Mouse (Mus musculus): ENCODE measurements around the gene Myh9. TPM values are rescaled to one million over a fixed set of nuclear protein-coding genes. Genes with fewer than 3 reads are reported as not detected.
"Not testable (repeated sequence)": the region's sequence is repeated elsewhere in the genome, so short reads cannot be mapped to it uniquely, and the experiment has no call there.

The Myh9 gene
- polyA plus RNA-seq, 1 experiment from 2014 or later, result 31.8 TPM

GRCm38 (mm10) chr15:77874807-77875206, 32.8 kb upstream of the Myh9 start:
- Histone ChIP-seq H3K9me3 (replicated peaks; ENCODE audit: control insufficient read depth, low read length) (no peaks in the 10 kb centered on the region), H3K27me3 (ENCODE audit: control insufficient read depth, insufficient read depth, low read length) (no peaks in the 10 kb centered on the region), H3K4me1 (ENCODE audit: control insufficient read depth, insufficient read depth, low read length) (peaks cover 5% of the 10 kb centered on the region), H3K36me3 (ENCODE audit: control insufficient read depth, insufficient read depth, low read length) (no peaks in the 10 kb centered on the region), H3K4me2 (no peak overlapping the region), H3K4me3 (ENCODE audit: low read depth, low read length) (no peak overlapping the region), H3K27ac (ENCODE audit: low read depth, low read length) (no peak overlapping the region), H3K9ac (ENCODE audit: low read depth, low read length) (no peak overlapping the region)
- 88% methylated on average over 9 of the region's 9 CpGs for WGBS (ENCODE audit: insufficient replicate concordance)
- no peak for ATAC-seq (replicated peaks; ENCODE audit: insufficient number of reproducible peaks, low FRiP score, low TSS enrichment)

- Histone ChIP-seq H3K4me3 (ENCODE audit: low read depth, low read length) (no peak overlapping the region), H3K9ac (ENCODE audit: low read depth, low read length) (no peak overlapping the region), H3K9me3 (replicated peaks; ENCODE audit: control insufficient read depth, low read length) (no peaks in the 10 kb centered on the region), H3K27me3 (ENCODE audit: control insufficient read depth, insufficient read depth, low read length) (no peaks in the 10 kb centered on the region), H3K4me1 (ENCODE audit: control insufficient read depth, insufficient read depth, low read length) (peaks cover 5% of the 10 kb centered on the region), H3K36me3 (ENCODE audit: control insufficient read depth, insufficient read depth, low read length) (no peaks in the 10 kb centered on the region), H3K27ac (ENCODE audit: low read depth, low read length) (no peak overlapping the region), H3K4me2 (no peak overlapping the region)
- 49% methylated on average over 4 of the region's 4 CpGs for WGBS (ENCODE audit: insufficient replicate concordance)
- ATAC-seq (replicated peaks; ENCODE audit: insufficient number of reproducible peaks, low FRiP score, low TSS enrichment), result no peak
Measured at GRCm38 (mm10) chr15:77874310-77874709, 32.3 kb upstream of the Myh9 start.

GRCm38 (mm10) chr15:77873564-77873963, 31.6 kb upstream of the Myh9 start:
- H3K4me2 ChIP-seq, result no peak overlapping the region
- no peaks in the 10 kb centered on the region for H3K27me3 ChIP-seq (ENCODE audit: control insufficient read depth, insufficient read depth, low read length)
- no peak for ATAC-seq (replicated peaks; ENCODE audit: insufficient number of reproducible peaks, low FRiP score, low TSS enrichment)
- no peaks in the 10 kb centered on the region for H3K9me3 ChIP-seq (replicated peaks; ENCODE audit: control insufficient read depth, low read length)
- H3K27ac ChIP-seq (ENCODE audit: low read depth, low read length), result no peak overlapping the region
- H3K4me1 ChIP-seq (ENCODE audit: control insufficient read depth, insufficient read depth, low read length), result peaks cover 5% of the 10 kb centered on the region
- no peak overlapping the region for H3K9ac ChIP-seq (ENCODE audit: low read depth, low read length)
- H3K4me3 ChIP-seq (ENCODE audit: low read depth, low read length), result no peak overlapping the region
- 49% methylated on average over 2 of the region's 2 CpGs for WGBS (ENCODE audit: insufficient replicate concordance)
- H3K36me3 ChIP-seq (ENCODE audit: control insufficient read depth, insufficient read depth, low read length), result no peaks in the 10 kb centered on the region

- Histone ChIP-seq H3K9me3 (replicated peaks; ENCODE audit: control insufficient read depth, low read length) (no peaks in the 10 kb centered on the region), H3K4me3 (ENCODE audit: low read depth, low read length) (no peak overlapping the region), H3K27me3 (ENCODE audit: control insufficient read depth, insufficient read depth, low read length) (no peaks in the 10 kb centered on the region), H3K36me3 (ENCODE audit: control insufficient read depth, insufficient read depth, low read length) (no peaks in the 10 kb centered on the region), H3K27ac (ENCODE audit: low read depth, low read length) (no peak overlapping the region), H3K9ac (ENCODE audit: low read depth, low read length) (no peak overlapping the region), H3K4me1 (ENCODE audit: control insufficient read depth, insufficient read depth, low read length) (peaks cover 5% of the 10 kb centered on the region), H3K4me2 (no peak overlapping the region)
- WGBS (ENCODE audit: insufficient replicate concordance), result 73% methylated on average over 3 of the region's 3 CpGs
- no peak for ATAC-seq (replicated peaks; ENCODE audit: insufficient number of reproducible peaks, low FRiP score, low TSS enrichment)
Measured at GRCm38 (mm10) chr15:77872996-77873395, 31.0 kb upstream of the Myh9 start.

GRCm38 (mm10) chr15:77868340-77868739, 26.4 kb upstream of the Myh9 start:
- Histone ChIP-seq H3K36me3 (ENCODE audit: control insufficient read depth, insufficient read depth, low read length) (no peaks in the 10 kb centered on the region), H3K27me3 (ENCODE audit: control insufficient read depth, insufficient read depth, low read length) (no peaks in the 10 kb centered on the region), H3K9me3 (replicated peaks; ENCODE audit: control insufficient read depth, low read length) (no peaks in the 10 kb centered on the region), H3K4me2 (no peak overlapping the region), H3K27ac (ENCODE audit: low read depth, low read length) (no peak overlapping the region), H3K9ac (ENCODE audit: low read depth, low read length) (no peak overlapping the region), H3K4me3 (ENCODE audit: low read depth, low read length) (no peak overlapping the region), H3K4me1 (ENCODE audit: control insufficient read depth, insufficient read depth, low read length) (peaks cover 3% of the 10 kb centered on the region; the same call in 1 of the 2 replicates)
- no peak for ATAC-seq (replicated peaks; ENCODE audit: insufficient number of reproducible peaks, low FRiP score, low TSS enrichment)
- 76% methylated on average over 5 of the region's 5 CpGs for WGBS (ENCODE audit: insufficient replicate concordance)

GRCm38 (mm10) chr15:77867231-77867968, 25.4 kb upstream of the Myh9 start:
- H3K4me2 ChIP-seq; H3K4me1 ChIP-seq (ENCODE audit: control insufficient read depth, insufficient read depth, low read length); H3K27ac ChIP-seq (ENCODE audit: low read depth, low read length); H3K27me3 ChIP-seq (ENCODE audit: control insufficient read depth, insufficient read depth, low read length); H3K9me3 ChIP-seq (replicated peaks; ENCODE audit: control insufficient read depth, low read length); H3K9ac ChIP-seq (ENCODE audit: low read depth, low read length); H3K4me3 ChIP-seq (ENCODE audit: low read depth, low read length); ATAC-seq (replicated peaks; ENCODE audit: insufficient number of reproducible peaks, low FRiP score, low TSS enrichment); H3K36me3 ChIP-seq (ENCODE audit: control insufficient read depth, insufficient read depth, low read length): not testable (repeated sequence)
- 77% methylated on average over 8 of the region's 10 CpGs for WGBS (ENCODE audit: insufficient replicate concordance)

GRCm38 (mm10) chr15:77866583-77867220, 24.7 kb upstream of the Myh9 start:
- 46% methylated on average over 11 of the region's 11 CpGs for WGBS (ENCODE audit: insufficient replicate concordance)

GRCm38 (mm10) chr15:77864063-77864758, 22.2 kb upstream of the Myh9 start:
- WGBS (ENCODE audit: insufficient replicate concordance), result 78% methylated on average over 9 of the region's 9 CpGs
- H3K4me3 ChIP-seq (ENCODE audit: low read depth, low read length), result no peak overlapping the region
- H3K36me3 ChIP-seq (ENCODE audit: control insufficient read depth, insufficient read depth, low read length), result no peaks in the 10 kb centered on the region
- H3K9ac ChIP-seq (ENCODE audit: low read depth, low read length), result no peak overlapping the region
- no peak overlapping the region for H3K4me2 ChIP-seq
- no peaks in the 10 kb centered on the region for H3K9me3 ChIP-seq (replicated peaks; ENCODE audit: control insufficient read depth, low read length)
- no peaks in the 10 kb centered on the region for H3K27me3 ChIP-seq (ENCODE audit: control insufficient read depth, insufficient read depth, low read length)
- H3K4me1 ChIP-seq (ENCODE audit: control insufficient read depth, insufficient read depth, low read length), result peaks cover 3% of the 10 kb centered on the region; the same call in 1 of the 2 replicates
- ATAC-seq (replicated peaks; ENCODE audit: insufficient number of reproducible peaks, low FRiP score, low TSS enrichment), result no peak
- no peak overlapping the region for H3K27ac ChIP-seq (ENCODE audit: low read depth, low read length)

More at GRCm38 (mm10) chr15:77866583-77867220, 24.7 kb upstream of the Myh9 start:
- Histone ChIP-seq H3K27ac (ENCODE audit: low read depth, low read length) (no peak overlapping the region), H3K27me3 (ENCODE audit: control insufficient read depth, insufficient read depth, low read length) (no peaks in the 10 kb centered on the region), H3K36me3 (ENCODE audit: control insufficient read depth, insufficient read depth, low read length) (no peaks in the 10 kb centered on the region), H3K4me3 (ENCODE audit: low read depth, low read length) (no peak overlapping the region), H3K4me2 (no peak overlapping the region), H3K9ac (ENCODE audit: low read depth, low read length) (no peak overlapping the region), H3K9me3 (replicated peaks; ENCODE audit: control insufficient read depth, low read length) (no peaks in the 10 kb centered on the region), H3K4me1 (ENCODE audit: control insufficient read depth, insufficient read depth, low read length) (peaks cover 3% of the 10 kb centered on the region; the same call in 1 of the 2 replicates)
- no peak for ATAC-seq (replicated peaks; ENCODE audit: insufficient number of reproducible peaks, low FRiP score, low TSS enrichment)
